Mouse (Mus musculus): ENCODE results near the gene Bmp10. TPM values are rescaled to one million over a fixed set of nuclear protein-coding genes. Genes with fewer than 3 reads are reported as not detected.

The Bmp10 gene
- polyA plus RNA-seq, 1 experiment from 2014 or later, result not detected

GRCm38 (mm10) chr6:87401456-87401855 lies 27.3 kb upstream of the Bmp10 start:
- Histone ChIP-seq H3K4me3 (replicated peaks) (no peak overlapping the region), H3K27ac (no peak overlapping the region), H3K4me1 (replicated peaks) (0 out of 2 replicates have a peak, but pooled peaks cover 3% of the 10 kb centered on the region), H3K27me3 (no peaks in the 10 kb centered on the region), H3K9ac (replicated peaks) (no peak overlapping the region), H3K9me3 (no peaks in the 10 kb centered on the region), H3K36me3 (no peaks in the 10 kb centered on the region), H3K4me2 (replicated peaks) (no peak overlapping the region)
- ATAC-seq, result no peak
- 79% methylated on average over 6 of the region's 6 CpGs for WGBS

GRCm38 (mm10) chr6:87412011-87412410 lies 16.8 kb upstream of the Bmp10 start:
- Histone ChIP-seq H3K36me3 (no peaks in the 10 kb centered on the region), H3K4me1 (replicated peaks) (no peaks in the 10 kb centered on the region), H3K27ac (no peak overlapping the region), H3K27me3 (no peaks in the 10 kb centered on the region), H3K4me3 (replicated peaks) (no peak overlapping the region), H3K4me2 (replicated peaks) (no peak overlapping the region), H3K9me3 (no peaks in the 10 kb centered on the region), H3K9ac (replicated peaks) (no peak overlapping the region)
- no peak for ATAC-seq
- WGBS, result 34% methylated on average over 3 of the region's 3 CpGs

- ATAC-seq, result no peak
- H3K9me3 ChIP-seq, result no peaks in the 10 kb centered on the region
- 87% methylated on average over 7 of the region's 7 CpGs for WGBS
- peaks cover 5% of the 10 kb centered on the region; the same call in 1 of the 2 replicates for H3K4me1 ChIP-seq (replicated peaks)
- no peaks in the 10 kb centered on the region for H3K27me3 ChIP-seq
- H3K9ac ChIP-seq (replicated peaks), result no peak overlapping the region
- no peaks in the 10 kb centered on the region for H3K36me3 ChIP-seq
- no peak overlapping the region for H3K4me2 ChIP-seq (replicated peaks)
- no peak overlapping the region for H3K4me3 ChIP-seq (replicated peaks)
- no peak overlapping the region for H3K27ac ChIP-seq
Observed at GRCm38 (mm10) chr6:87422304-87422703, 6.5 kb upstream of the Bmp10 start.

GRCm38 (mm10) chr6:87424037-87424816 lies 4.6 kb upstream of the Bmp10 start:
- Histone ChIP-seq H3K4me1 (replicated peaks) (peaks cover 5% of the 10 kb centered on the region; the same call in 1 of the 2 replicates), H3K36me3 (no peaks in the 10 kb centered on the region), H3K27ac (no peak overlapping the region), H3K4me2 (replicated peaks) (no peak overlapping the region), H3K27me3 (no peaks in the 10 kb centered on the region), H3K4me3 (replicated peaks) (no peak overlapping the region), H3K9me3 (no peaks in the 10 kb centered on the region), H3K9ac (replicated peaks) (0 out of 2 replicates have a peak overlapping the region, but pooled peaks have one; percentile 23)
- WGBS, result 62% methylated on average over 19 of the region's 19 CpGs
- ATAC-seq, result no peak

GRCm38 (mm10) chr6:87426954-87427353 lies 1.8 kb upstream of the Bmp10 start:
- no peak overlapping the region for H3K4me3 ChIP-seq (replicated peaks)
- ATAC-seq, result no peak
- H3K27ac ChIP-seq, result no peak overlapping the region
- H3K9me3 ChIP-seq, result no peaks in the 10 kb centered on the region
- H3K9ac ChIP-seq (replicated peaks), result no peak overlapping the region
- no peaks in the 10 kb centered on the region for H3K36me3 ChIP-seq
- no peak overlapping the region for H3K4me2 ChIP-seq (replicated peaks)
- no peaks in the 10 kb centered on the region for H3K27me3 ChIP-seq
- H3K4me1 ChIP-seq (replicated peaks), result peaks cover 5% of the 10 kb centered on the region; the same call in 1 of the 2 replicates
- WGBS, result 78% methylated on average over 5 of the region's 5 CpGs

- Histone ChIP-seq H3K9me3 (no peaks in the 10 kb centered on the region), H3K4me3 (replicated peaks) (no peak overlapping the region), H3K27ac (no peak overlapping the region), H3K4me1 (replicated peaks) (peaks cover 5% of the 10 kb centered on the region; the same call in 1 of the 2 replicates), H3K36me3 (no peaks in the 10 kb centered on the region), H3K27me3 (no peaks in the 10 kb centered on the region), H3K9ac (replicated peaks) (no peak overlapping the region), H3K4me2 (replicated peaks) (no peak overlapping the region)
- no peak for ATAC-seq
- WGBS, result 64% methylated on average over 8 of the region's 8 CpGs
Observed at GRCm38 (mm10) chr6:87427616-87428015, 1.2 kb upstream of the Bmp10 start.

GRCm38 (mm10) chr6:87435791-87436190 lies 7.0 kb downstream of the Bmp10 start:
- Histone ChIP-seq H3K27me3 (no peaks in the 10 kb centered on the region), H3K27ac (no peak overlapping the region), H3K9me3 (no peaks in the 10 kb centered on the region), H3K9ac (replicated peaks) (no peak overlapping the region), H3K36me3 (no peaks in the 10 kb centered on the region), H3K4me2 (replicated peaks) (no peak overlapping the region), H3K4me1 (replicated peaks) (no peaks in the 10 kb centered on the region), H3K4me3 (replicated peaks) (no peak overlapping the region)
- WGBS, result 98% methylated on average over 3 of the region's 3 CpGs
- ATAC-seq, result no peak

GRCm38 (mm10) chr6:87436745-87437144 lies 8.0 kb downstream of the Bmp10 start:
- no peaks in the 10 kb centered on the region for H3K27me3 ChIP-seq
- H3K36me3 ChIP-seq, result no peaks in the 10 kb centered on the region
- no peaks in the 10 kb centered on the region for H3K4me1 ChIP-seq (replicated peaks)
- ATAC-seq, result no peak
- WGBS, result 93% methylated on average over 8 of the region's 8 CpGs
- no peak overlapping the region for H3K27ac ChIP-seq
- H3K9me3 ChIP-seq, result no peaks in the 10 kb centered on the region
- no peak overlapping the region for H3K9ac ChIP-seq (replicated peaks)
- no peak overlapping the region for H3K4me2 ChIP-seq (replicated peaks)
- no peak overlapping the region for H3K4me3 ChIP-seq (replicated peaks)

GRCm38 (mm10) chr6:87443253-87443652 lies 14.5 kb downstream of the Bmp10 start:
- Histone ChIP-seq H3K4me2 (replicated peaks) (no peak overlapping the region), H3K4me1 (replicated peaks) (no peaks in the 10 kb centered on the region), H3K27ac (no peak overlapping the region), H3K9ac (replicated peaks) (no peak overlapping the region), H3K27me3 (no peaks in the 10 kb centered on the region), H3K36me3 (no peaks in the 10 kb centered on the region), H3K9me3 (no peaks in the 10 kb centered on the region), H3K4me3 (replicated peaks) (no peak overlapping the region)
- 93% methylated on average over 11 of the region's 11 CpGs for WGBS
- no peak for ATAC-seq

GRCm38 (mm10) chr6:87445222-87445621 lies 16.4 kb downstream of the Bmp10 start:
- no peak overlapping the region for H3K4me2 ChIP-seq (replicated peaks)
- no peaks in the 10 kb centered on the region for H3K27me3 ChIP-seq
- H3K9me3 ChIP-seq, result no peaks in the 10 kb centered on the region
- H3K36me3 ChIP-seq, result no peaks in the 10 kb centered on the region
- no peak overlapping the region for H3K27ac ChIP-seq
- no peak for ATAC-seq
- no peak overlapping the region for H3K4me3 ChIP-seq (replicated peaks)
- no peak overlapping the region for H3K9ac ChIP-seq (replicated peaks)
- no peaks in the 10 kb centered on the region for H3K4me1 ChIP-seq (replicated peaks)
- 80% methylated on average over 7 of the region's 7 CpGs for WGBS

GRCm38 (mm10) chr6:87447217-87447616 lies 18.4 kb downstream of the Bmp10 start:
- no peak for ATAC-seq
- H3K27me3 ChIP-seq, result no peaks in the 10 kb centered on the region
- H3K36me3 ChIP-seq, result no peaks in the 10 kb centered on the region
- no peak overlapping the region for H3K4me3 ChIP-seq (replicated peaks)
- H3K4me1 ChIP-seq (replicated peaks), result no peaks in the 10 kb centered on the region
- H3K4me2 ChIP-seq (replicated peaks), result no peak overlapping the region
- H3K9me3 ChIP-seq, result no peaks in the 10 kb centered on the region
- H3K9ac ChIP-seq (replicated peaks), result no peak overlapping the region
- no peak overlapping the region for H3K27ac ChIP-seq
- 91% methylated on average over 4 of the region's 4 CpGs for WGBS

- H3K9me3 ChIP-seq, result no peaks in the 10 kb centered on the region
- no peak overlapping the region for H3K27ac ChIP-seq
- no peak overlapping the region for H3K4me3 ChIP-seq (replicated peaks)
- no peak overlapping the region for H3K9ac ChIP-seq (replicated peaks)
- WGBS, result 73% methylated on average over 3 of the region's 3 CpGs
- no peak overlapping the region for H3K4me2 ChIP-seq (replicated peaks)
- ATAC-seq, result no peak
- no peaks in the 10 kb centered on the region for H3K36me3 ChIP-seq
- no peaks in the 10 kb centered on the region for H3K27me3 ChIP-seq
- no peaks in the 10 kb centered on the region for H3K4me1 ChIP-seq (replicated peaks)
Observed at GRCm38 (mm10) chr6:87449534-87449933, 20.7 kb downstream of the Bmp10 start.

- WGBS, result 72% methylated on average over 3 of the region's 3 CpGs
- no peak overlapping the region for H3K27ac ChIP-seq
- no peak overlapping the region for H3K9ac ChIP-seq (replicated peaks)
- no peaks in the 10 kb centered on the region for H3K27me3 ChIP-seq
- H3K9me3 ChIP-seq, result no peaks in the 10 kb centered on the region
- H3K4me3 ChIP-seq (replicated peaks), result no peak overlapping the region
- no peaks in the 10 kb centered on the region for H3K36me3 ChIP-seq
- no peak overlapping the region for H3K4me2 ChIP-seq (replicated peaks)
- H3K4me1 ChIP-seq (replicated peaks), result no peaks in the 10 kb centered on the region
- ATAC-seq, result no peak
Observed at GRCm38 (mm10) chr6:87451016-87451415, 22.2 kb downstream of the Bmp10 start.
